Mouse (Mus musculus) small intestine, adult 2 months (tissue): ENCODE results near the gene Miga2.

Experiments used
- CTCF ChIP-seq: fragments of 200-500 bp; IDR thresholded peaks from 2 replicates; pipeline ENCODE4 v1.5.1; 2012; ENCODE audit warnings: low read depth, mild to moderate bottlenecking, control low read depth, inconsistent platforms, low read length, moderate library complexity, mixed read lengths; ENCODE audit not compliant: insufficient replicate concordance, insufficient read length; ENCODE audit errors: extremely low read depth
- POLR2A ChIP-seq: fragments of 200-500 bp; IDR thresholded peaks from 2 replicates; pipeline ENCODE4 v1.6.1; 2012; ENCODE audit warnings: low read depth, mild to moderate bottlenecking, control low read depth, inconsistent platforms, low read length, moderate library complexity

DNA sequence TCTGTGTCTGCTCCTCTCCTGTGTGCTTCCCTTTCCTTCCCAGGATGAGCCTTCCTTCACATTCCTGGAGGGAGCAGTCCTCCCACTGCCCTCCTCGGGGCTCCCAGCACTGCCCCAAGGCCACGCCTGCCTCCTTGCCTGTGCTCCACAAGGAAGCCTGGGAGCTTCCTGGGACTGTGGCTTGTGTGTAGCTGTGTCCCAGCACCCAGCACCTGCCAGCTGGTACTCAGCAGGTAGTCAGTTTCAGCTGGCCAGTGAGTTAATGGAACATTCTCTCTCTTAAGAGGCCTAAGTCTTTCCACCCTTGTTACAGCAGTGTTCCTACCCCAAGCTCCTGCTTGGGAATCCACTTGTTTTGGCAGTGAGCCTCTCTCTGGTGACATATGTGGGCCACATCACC, 38.8 kb downstream of the Miga2 start:
- TF ChIP-seq CTCF (no peak), POLR2A (no peak)
